Mouse (Mus musculus) granulocyte monocyte progenitor cell, adult 5-6 weeks (primary cell): ENCODE results near the gene Adamts4. TPM values are rescaled to one million over a fixed set of nuclear protein-coding genes. Genes with fewer than 3 reads are reported as not detected.
"Not testable (repeated sequence)": the region's sequence is repeated elsewhere in the genome, so short reads cannot be mapped to it uniquely, and the experiment has no call there.

Source experiments
- ATAC-seq: replicated peaks from 2 replicates; pipeline ENCODE4 v1.8.0; 2016; ENCODE audit warnings: mild to moderate bottlenecking, moderate TSS enrichment, inconsistent platforms; ENCODE audit not compliant: poor library complexity, severe bottlenecking
- total RNA-seq, 2 experiments: library from RNA; stranded (forward) in 1 of 2; stranded (reverse) in 1 of 2; fragments of 200-712, 200-1000 nt in 1 of 2; fragments of >200 nt in 1 of 2; fragmentation: Nextera tagmentation in 1 of 2; gene quantifications; 2 replicates each; pipeline ENCODE4 v1.2.3; 2014 to 2017

The Adamts4 gene
- total RNA-seq, 2 experiments from 2014 or later, result not detected

DNA sequence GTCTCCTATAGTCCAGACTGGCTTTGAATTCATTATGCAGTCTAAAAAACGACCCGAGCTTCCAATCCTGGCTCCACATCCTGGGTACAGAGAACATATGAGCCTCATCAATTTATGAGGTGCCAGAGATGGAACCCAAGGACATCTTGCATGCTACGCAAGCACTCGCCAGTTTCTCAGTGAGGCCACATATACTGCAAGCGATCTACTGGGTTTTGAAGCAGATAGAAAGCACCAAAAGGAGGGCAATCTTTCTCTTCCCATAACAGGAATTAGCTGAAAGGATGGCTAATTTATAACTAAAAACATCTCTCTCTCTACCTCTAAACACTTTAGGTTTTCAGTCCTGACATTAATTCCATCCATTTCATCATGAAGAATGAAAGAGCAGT lies 43.7 kb downstream of the Adamts4 start:
- no peak for ATAC-seq

DNA sequence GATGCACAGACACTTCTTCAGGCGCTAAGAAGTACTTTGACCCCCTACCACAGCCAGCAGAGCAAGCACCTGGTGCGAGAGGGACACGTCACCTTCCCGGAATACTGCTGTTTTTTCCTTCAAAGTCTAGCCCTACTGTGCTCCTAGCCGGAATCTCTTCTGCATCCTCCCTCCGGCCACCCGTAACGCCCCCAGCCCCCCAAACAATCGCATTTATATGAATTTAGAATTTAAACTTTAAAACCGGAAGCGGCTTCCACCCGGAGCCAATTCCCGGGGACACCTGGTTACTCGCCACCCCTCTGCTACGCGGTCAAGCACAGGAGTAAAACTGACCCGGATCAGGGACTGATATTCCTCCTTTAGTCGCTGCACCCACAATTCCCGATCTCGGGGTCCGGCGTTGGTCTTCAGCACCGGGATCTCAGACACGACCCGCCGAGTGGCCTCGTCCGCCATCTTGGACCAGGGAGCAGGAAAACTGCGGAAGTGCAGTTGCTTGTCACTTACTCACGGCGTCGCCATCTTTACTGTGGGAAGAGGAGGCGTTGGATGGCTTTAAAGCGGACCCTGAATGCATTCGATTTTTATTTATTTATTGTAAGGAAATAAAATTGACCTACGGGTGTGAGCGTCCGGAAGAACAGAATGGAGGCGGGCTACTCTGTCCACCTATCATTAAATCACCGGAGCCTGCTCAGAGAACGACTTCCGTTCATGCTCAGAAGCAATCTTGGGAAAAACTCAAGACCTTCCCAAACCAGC lies 44.3 kb downstream of the Adamts4 start, which contains the start of gene Ufc1:
Gene Ufc1, minus strand, starts transcription at position 727 of the 765 bp plus-strand sequence.
- ATAC-seq, result peak; percentile 98

DNA sequence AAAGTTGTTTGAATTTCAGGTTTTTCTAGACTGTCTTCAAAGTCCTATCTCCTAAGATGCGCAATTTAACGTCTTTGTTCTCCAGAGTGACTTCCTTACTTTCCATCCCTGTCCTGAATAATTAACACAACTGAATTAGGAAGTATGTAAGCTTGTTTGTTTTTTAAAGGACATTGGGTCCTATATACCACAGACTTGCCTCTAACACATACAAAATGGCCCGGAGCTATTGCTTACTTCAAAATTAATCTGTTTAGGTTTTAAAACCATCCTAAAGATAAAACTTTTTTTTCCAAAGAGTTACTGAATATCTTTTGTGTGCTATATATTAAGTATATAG lies 44.8 kb downstream of the Adamts4 start:
- ATAC-seq, result no peak

DNA sequence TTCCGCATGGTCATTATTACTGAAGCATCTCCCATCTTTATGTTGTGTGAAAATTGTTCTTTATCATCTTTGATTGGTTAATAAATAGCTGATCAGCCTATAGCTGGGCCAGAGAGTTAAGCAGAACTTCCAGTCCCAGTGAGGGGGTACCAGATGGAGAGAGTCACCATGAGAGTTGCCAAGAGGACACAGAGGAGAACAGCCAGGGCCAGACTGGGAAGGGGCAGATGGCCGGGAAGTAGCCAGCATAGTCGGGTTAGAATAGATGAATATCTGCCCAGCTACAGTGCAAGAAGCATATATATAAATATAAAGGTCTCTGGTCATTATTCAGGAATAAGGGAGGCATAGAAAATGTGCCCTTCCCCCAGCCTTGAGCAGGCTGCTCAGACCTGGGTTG lies 48.0 kb downstream of the Adamts4 start:
- no peak for ATAC-seq

DNA sequence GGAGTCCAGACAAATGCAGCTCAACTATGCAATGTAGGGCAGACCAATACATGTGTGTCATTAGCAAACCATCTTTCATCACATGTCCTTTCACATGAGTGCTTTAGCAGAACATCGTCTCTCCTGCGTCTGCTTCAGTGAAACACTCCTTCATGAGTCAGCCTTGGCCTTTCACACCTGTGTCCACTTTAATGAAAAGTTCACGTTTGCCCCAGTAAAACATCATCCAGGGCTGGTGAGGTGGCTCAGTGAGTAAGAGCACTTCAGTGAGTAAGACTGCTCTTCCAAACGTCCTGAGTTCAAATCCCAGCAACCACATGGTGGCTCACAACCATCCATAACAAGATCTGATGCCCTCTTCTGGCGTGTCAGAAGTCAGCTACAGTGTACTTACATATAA lies 55.9 kb downstream of the Adamts4 start:
- ATAC-seq, result not testable (repeated sequence)

DNA sequence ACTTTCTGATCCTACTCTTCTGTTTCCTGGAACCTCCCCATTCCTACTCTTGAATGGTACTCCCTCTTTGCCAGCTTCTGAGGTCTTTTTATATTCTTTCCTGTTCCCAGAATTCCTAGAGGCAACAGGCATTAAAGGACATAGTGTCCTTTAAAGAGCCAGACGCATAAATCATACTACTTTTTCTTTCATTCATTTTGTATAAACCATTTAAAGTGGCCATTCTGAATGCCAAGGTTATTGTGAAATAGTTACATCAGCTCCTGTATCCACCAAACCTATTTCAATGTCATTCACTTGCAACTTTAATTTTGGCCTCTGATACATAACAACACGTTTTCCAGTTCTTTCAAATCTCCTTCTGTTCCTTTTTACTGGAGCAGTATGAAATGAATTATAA lies 59.1 kb downstream of the Adamts4 start:
- ATAC-seq, result no peak

Other genes with a start within 250 kb of the Adamts4 start
- 0.58 and 2.9 TPM in 2 replicates for gene Fcgr4, start 231.5 kb upstream of the Adamts4 start, total RNA-seq (2014; fragmentation: Nextera tagmentation)
- 3.1 and 3.5 TPM in 2 replicates for gene Fcgr4, start 231.5 kb upstream of the Adamts4 start, total RNA-seq (2017)
- gene Fcgr3, start 185.5 kb upstream of the Adamts4 start, total RNA-seq (2014; fragmentation: Nextera tagmentation), result 274 and 310 TPM in 2 replicates
- gene Fcgr3, start 185.5 kb upstream of the Adamts4 start, total RNA-seq (2017), result 498 and 520 TPM in 2 replicates
- gene Cfap126, start 136.5 kb upstream of the Adamts4 start, total RNA-seq (2014; fragmentation: Nextera tagmentation), result 1.7 and 3.8 TPM in 2 replicates
- gene Cfap126, start 136.5 kb upstream of the Adamts4 start, total RNA-seq (2017), result 0.47 and 1.5 TPM in 2 replicates
- gene Sdhc, start 99.8 kb upstream of the Adamts4 start, total RNA-seq (2014; fragmentation: Nextera tagmentation), result 119 and 151 TPM in 2 replicates
- gene Sdhc, start 99.8 kb upstream of the Adamts4 start, total RNA-seq (2017), result 110 and 112 TPM in 2 replicates
- 2.0 TPM in 1 of 2 replicates, not detected in the other for gene Mpz, start 99.7 kb upstream of the Adamts4 start, total RNA-seq (2014; fragmentation: Nextera tagmentation)
- gene Mpz, start 99.7 kb upstream of the Adamts4 start, total RNA-seq (2017), result not detected in 2 replicates
- 11.7 and 11.8 TPM in 2 replicates for gene Pcp4l1, start 54.2 kb upstream of the Adamts4 start, total RNA-seq (2014; fragmentation: Nextera tagmentation)
- gene Pcp4l1, start 54.2 kb upstream of the Adamts4 start, total RNA-seq (2017), result 13.7 TPM in 2 replicates
- gene Nr1i3, start 36.5 kb upstream of the Adamts4 start, total RNA-seq (2014; fragmentation: Nextera tagmentation), result not detected in 2 replicates
- 0.10 and 0.17 TPM in 2 replicates for gene Nr1i3, start 36.5 kb upstream of the Adamts4 start, total RNA-seq (2017)
- 30.1 and 30.3 TPM in 2 replicates for gene Tomm40l, start 27.9 kb upstream of the Adamts4 start, total RNA-seq (2014; fragmentation: Nextera tagmentation)
- 20.7 and 21.2 TPM in 2 replicates for gene Tomm40l, start 27.9 kb upstream of the Adamts4 start, total RNA-seq (2017)
- 4.5 and 6.9 TPM in 2 replicates for gene Apoa2, start 25.4 kb upstream of the Adamts4 start, total RNA-seq (2014; fragmentation: Nextera tagmentation)
- 3.7 and 8.0 TPM in 2 replicates for gene Apoa2, start 25.4 kb upstream of the Adamts4 start, total RNA-seq (2017)
- gene Fcer1g, start 16.1 kb upstream of the Adamts4 start, total RNA-seq (2014; fragmentation: Nextera tagmentation), result 327 and 359 TPM in 2 replicates
- 143 and 171 TPM in 2 replicates for gene Fcer1g, start 16.1 kb upstream of the Adamts4 start, total RNA-seq (2017)
- gene Ndufs2, start 967 bp downstream of the Adamts4 start, total RNA-seq (2014; fragmentation: Nextera tagmentation), result 270 and 271 TPM in 2 replicates
- gene Ndufs2, start 967 bp downstream of the Adamts4 start, total RNA-seq (2017), result 358 and 391 TPM in 2 replicates
- gene B4galt3, start 19.9 kb downstream of the Adamts4 start, total RNA-seq (2014; fragmentation: Nextera tagmentation), result 24.7 and 25.6 TPM in 2 replicates
- gene B4galt3, start 19.9 kb downstream of the Adamts4 start, total RNA-seq (2017), result 14.7 and 19.0 TPM in 2 replicates
- gene Ppox, start 30.8 kb downstream of the Adamts4 start, total RNA-seq (2014; fragmentation: Nextera tagmentation), result 22.5 and 37.6 TPM in 2 replicates
- gene Ppox, start 30.8 kb downstream of the Adamts4 start, total RNA-seq (2017), result 16.8 and 25.3 TPM in 2 replicates
- gene Usp21, start 37.6 kb downstream of the Adamts4 start, total RNA-seq (2014; fragmentation: Nextera tagmentation), result 34.7 and 37.6 TPM in 2 replicates
- gene Usp21, start 37.6 kb downstream of the Adamts4 start, total RNA-seq (2017), result 20.0 and 22.8 TPM in 2 replicates
- 142 and 143 TPM in 2 replicates for gene Ufc1, start 44.6 kb downstream of the Adamts4 start, total RNA-seq (2014; fragmentation: Nextera tagmentation)
- gene Ufc1, start 44.6 kb downstream of the Adamts4 start, total RNA-seq (2017), result 108 and 113 TPM in 2 replicates
- gene Dedd, start 78.7 kb downstream of the Adamts4 start, total RNA-seq (2014; fragmentation: Nextera tagmentation), result 16.4 and 17.1 TPM in 2 replicates
- 12.9 and 16.8 TPM in 2 replicates for gene Dedd, start 78.7 kb downstream of the Adamts4 start, total RNA-seq (2017)
- 28.1 and 30.3 TPM in 2 replicates for gene Nit1, start 95.2 kb downstream of the Adamts4 start, total RNA-seq (2014; fragmentation: Nextera tagmentation)
- gene Nit1, start 95.2 kb downstream of the Adamts4 start, total RNA-seq (2017), result 24.6 and 33.8 TPM in 2 replicates
- gene Pfdn2, start 95.2 kb downstream of the Adamts4 start, total RNA-seq (2014; fragmentation: Nextera tagmentation), result 35.6 and 62.6 TPM in 2 replicates
- 15.2 and 28.0 TPM in 2 replicates for gene Pfdn2, start 95.2 kb downstream of the Adamts4 start, total RNA-seq (2017)
- gene Klhdc9, start 110.4 kb downstream of the Adamts4 start, total RNA-seq (2014; fragmentation: Nextera tagmentation), result not detected in 2 replicates
- 0.52 and 0.77 TPM in 2 replicates for gene Klhdc9, start 110.4 kb downstream of the Adamts4 start, total RNA-seq (2017)
- gene Nectin4, start 119.7 kb downstream of the Adamts4 start, total RNA-seq (2014; fragmentation: Nextera tagmentation), result 1.5 and 2.4 TPM in 2 replicates
- gene Nectin4, start 119.7 kb downstream of the Adamts4 start, total RNA-seq (2017), result 0.99 and 1.6 TPM in 2 replicates
- gene Arhgap30, start 138.5 kb downstream of the Adamts4 start, total RNA-seq (2014; fragmentation: Nextera tagmentation), result 47.2 and 53.5 TPM in 2 replicates
- 63.0 and 67.1 TPM in 2 replicates for gene Arhgap30, start 138.5 kb downstream of the Adamts4 start, total RNA-seq (2017)
- gene Usf1, start 160.9 kb downstream of the Adamts4 start, total RNA-seq (2014; fragmentation: Nextera tagmentation), result 51.3 and 64.2 TPM in 2 replicates
- 71.0 and 71.5 TPM in 2 replicates for gene Usf1, start 160.9 kb downstream of the Adamts4 start, total RNA-seq (2017)
- 10.1 and 14.9 TPM in 2 replicates for gene Tstd1, start 168.5 kb downstream of the Adamts4 start, total RNA-seq (2014; fragmentation: Nextera tagmentation)
- 3.7 TPM in 1 of 2 replicates, not detected in the other for gene Tstd1, start 168.5 kb downstream of the Adamts4 start, total RNA-seq (2017)
- gene F11r, start 187.1 kb downstream of the Adamts4 start, total RNA-seq (2014; fragmentation: Nextera tagmentation), result not detected in 2 replicates
- 5.8 TPM in 1 of 2 replicates, not detected in the other for gene F11r, start 187.1 kb downstream of the Adamts4 start, total RNA-seq (2017)